Mouse (Mus musculus) bone marrow, adult 2 months (tissue): Measurements from ENCODE around the gene Pgs1.

ENCODE experiments used
- CTCF ChIP-seq: fragments of 200-500 bp; IDR thresholded peaks from 2 replicates; pipeline ENCODE4 v1.5.1; 2011; ENCODE audit warnings: low read length, control low read depth; ENCODE audit not compliant: control insufficient read depth, insufficient read depth
- POLR2A ChIP-seq: fragments of 200-500 bp; IDR thresholded peaks from 2 replicates; pipeline ENCODE4 v1.6.1; 2011; ENCODE audit warnings: low read depth, mild to moderate bottlenecking, control low read depth, low read length, borderline replicate concordance; ENCODE audit not compliant: control insufficient read depth

DNA sequence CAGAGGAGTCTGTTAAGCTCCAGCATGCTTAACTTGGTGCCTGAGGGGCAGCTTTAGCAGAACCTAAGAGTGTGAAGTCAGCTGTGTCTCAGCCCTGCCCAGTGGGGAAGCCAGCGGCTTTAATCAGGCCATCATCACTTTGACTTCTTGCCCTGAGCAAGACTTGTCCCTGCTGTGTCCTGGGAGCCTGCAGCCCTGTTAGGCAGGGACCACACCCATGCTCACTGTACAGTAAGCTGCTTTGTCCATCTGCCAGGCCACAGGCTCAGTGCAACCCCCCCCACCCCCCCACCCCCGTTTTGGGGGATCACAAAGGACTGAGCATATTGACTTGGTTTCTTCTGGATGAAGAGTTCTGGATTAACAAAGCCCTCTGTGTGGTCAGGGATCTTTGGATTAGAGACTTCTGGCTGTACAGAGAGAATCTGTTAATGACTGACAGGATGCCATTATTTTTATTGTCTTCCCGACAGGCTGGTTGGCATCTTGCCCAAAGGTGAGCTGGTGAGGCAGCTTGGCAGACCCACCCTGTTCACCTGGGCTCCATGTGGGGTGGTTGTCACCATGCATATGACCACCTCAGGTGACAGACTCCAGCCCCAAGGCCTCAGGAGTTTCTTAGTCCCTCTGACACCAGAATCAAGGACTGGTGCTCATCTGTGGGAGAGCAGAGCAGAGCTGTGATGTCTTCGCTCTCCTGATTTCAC is 23.9 kb downstream of the Pgs1 start:
- TF ChIP-seq CTCF = no peak
- no peak for TF ChIP-seq POLR2A
